Mouse (Mus musculus) heart, postnatal 14 days (tissue): ENCODE measurements at regions not wholly inside any gene's neighbourhood (a gene's known extent, or its start where the extent isn't known, plus 50 kb on each side); places are given as distances from the start of the nearest gene placed in this dataset.

Experiments used
- DNase-seq, 2 experiments: peaks; one replicate each; pipeline ENCODE4 v3.0.0; 2021 to 2022
- intact Hi-C: fragments of 180-260 bp; cut with DNase I; formaldehyde crosslinking; loops from one replicate; pipeline ENCODE4 v1.15.1; 2025

DNA sequence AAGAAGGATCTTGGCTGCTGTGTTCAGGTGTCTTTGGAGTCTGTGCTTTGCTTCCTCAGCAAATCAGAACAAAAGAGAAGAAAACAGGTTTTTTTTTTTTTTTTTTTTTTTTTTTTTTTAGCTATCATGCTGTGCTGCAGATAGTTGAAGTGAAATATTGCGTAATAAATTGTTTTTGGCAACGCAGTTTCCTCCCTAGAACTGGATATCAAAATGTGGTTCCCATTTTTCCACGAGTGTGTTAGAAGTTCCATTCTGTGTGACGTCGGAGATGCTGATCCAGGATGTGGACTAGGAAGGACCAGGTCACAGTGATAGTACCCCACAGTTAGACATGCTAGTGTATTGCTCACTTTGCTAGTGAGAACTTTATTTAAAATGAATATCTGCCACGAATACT, 220.4 kb downstream of the Rassf9 start:
- intact Hi-C loops: loop anchor here (10.0 kb wide), 1 partner anchor 168 kb away; no protein-coding TSS in a partner anchor
- DNase-seq: no peak

DNA sequence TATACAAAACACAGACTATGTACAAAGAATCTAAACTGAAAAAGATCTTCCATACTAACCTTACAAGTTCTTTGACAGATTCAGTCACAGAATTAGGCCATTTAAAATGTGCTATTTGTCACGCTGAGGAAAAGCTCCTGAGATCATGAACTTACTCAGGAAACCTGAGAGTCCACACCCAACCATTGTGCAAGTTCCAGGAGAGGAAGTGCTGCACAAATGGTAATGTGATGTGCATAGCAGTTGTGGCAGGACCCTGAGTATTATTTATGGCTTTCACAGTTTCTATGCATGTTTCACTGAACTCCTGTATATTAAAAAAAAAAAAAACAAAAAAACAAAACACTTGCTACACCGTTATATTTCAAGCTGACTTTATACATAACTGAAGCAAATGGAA, 200.2 kb downstream of the Rassf9 start:
- intact Hi-C loops: no loop called here

DNA sequence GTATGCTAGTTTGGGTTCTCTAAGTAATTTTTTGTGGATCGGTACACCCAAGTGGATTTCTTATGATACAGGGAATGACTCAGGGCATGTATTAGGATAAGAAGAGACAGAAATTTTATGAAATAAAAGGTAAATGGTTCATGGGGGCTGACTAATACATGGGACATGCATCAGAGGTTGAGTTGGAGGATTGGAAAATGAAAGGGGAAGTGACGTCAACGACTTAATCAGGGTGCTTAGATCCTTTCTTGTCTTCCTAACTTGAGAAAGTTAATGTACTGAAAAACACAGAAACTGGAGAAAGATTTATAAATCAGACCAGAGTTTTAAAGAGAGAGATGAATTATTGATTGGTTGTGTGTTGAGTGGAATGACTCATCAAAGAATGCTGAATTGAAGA, 193.8 kb downstream of the Rassf9 start:
- intact Hi-C loops: no loop called here

More for the DNA sequence above, 200.2 kb downstream of the Rassf9 start:
- DNase-seq: no peak

DNA sequence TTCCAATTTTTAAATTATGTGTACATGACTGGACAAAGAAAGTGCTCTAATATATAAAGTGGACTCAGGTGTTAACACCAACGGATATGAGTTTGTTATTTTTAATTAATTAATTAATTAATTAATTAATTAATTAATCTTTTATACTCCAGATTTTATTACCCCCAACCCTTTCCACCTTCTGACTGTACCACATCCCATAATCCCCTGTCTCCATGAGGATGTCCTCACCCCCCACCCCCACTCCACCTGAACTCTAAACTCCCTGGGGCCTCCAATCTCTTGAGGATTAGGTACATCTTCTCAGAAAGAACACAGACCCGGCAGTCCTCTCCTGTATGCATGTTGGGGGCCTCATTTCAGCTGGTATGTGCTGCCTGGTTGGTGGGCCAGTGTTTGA, 182.8 kb downstream of the Rassf9 start:
- no peak for DNase-seq
- intact Hi-C loops: no loop called here

More for the DNA sequence above, 193.8 kb downstream of the Rassf9 start:
- no peak for DNase-seq

DNA sequence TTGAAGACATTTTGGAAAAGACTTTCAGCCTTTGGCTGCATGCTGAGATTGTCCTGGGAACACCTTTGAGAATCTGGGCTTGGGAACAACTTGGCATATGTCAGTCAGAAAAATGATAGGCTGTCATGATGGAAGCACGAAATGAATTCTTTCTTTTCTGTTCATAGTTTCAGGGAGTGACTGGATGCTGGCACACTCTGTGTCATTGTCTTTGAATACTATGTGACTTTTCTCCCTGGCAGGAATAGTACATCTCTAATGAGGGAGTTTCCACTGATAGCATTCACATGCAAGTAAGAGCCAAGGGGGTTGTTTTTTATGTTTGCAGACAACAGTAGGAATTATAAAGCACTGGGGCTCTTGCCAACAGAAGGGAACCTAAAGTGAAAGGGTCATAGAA, 177.9 kb downstream of the Rassf9 start:
- no peak for DNase-seq
- intact Hi-C loops: no loop called here

DNA sequence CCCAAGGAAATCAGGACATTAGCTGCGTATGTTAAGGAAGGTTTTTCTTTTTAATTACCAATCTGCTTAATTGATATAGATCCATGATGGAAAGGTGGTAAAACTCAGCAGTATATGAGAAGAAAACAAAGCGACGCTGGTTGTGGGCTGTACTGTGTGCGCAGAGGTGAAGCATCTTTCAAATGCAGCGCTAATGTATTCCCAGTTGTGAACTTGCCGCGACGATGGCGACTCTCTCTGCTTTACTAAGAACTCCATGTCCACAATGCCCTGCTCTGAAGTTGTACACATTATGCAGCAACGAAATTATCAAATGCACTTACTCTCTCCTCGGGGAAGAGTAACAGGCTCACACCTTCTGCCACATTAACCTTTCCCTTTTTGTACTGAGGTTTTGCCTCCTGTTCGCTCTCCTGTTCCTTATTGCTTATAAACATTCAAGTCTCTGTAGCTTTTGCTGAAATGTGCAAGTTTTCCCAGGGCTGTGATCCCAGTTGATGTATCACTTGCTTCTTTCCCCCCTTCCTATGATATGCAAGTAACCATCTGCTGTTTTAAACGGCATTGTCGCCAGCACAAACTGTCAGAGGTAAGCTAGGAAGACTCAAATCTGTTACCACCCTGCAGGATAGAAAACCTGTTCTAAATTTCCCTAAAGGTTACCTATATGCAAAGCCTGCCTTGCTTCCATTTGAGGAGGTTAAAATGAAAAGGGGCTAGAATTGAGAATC, 174.8 kb downstream of the Rassf9 start:
- DNase-seq: no peak
- intact Hi-C loops: no loop called here

DNA sequence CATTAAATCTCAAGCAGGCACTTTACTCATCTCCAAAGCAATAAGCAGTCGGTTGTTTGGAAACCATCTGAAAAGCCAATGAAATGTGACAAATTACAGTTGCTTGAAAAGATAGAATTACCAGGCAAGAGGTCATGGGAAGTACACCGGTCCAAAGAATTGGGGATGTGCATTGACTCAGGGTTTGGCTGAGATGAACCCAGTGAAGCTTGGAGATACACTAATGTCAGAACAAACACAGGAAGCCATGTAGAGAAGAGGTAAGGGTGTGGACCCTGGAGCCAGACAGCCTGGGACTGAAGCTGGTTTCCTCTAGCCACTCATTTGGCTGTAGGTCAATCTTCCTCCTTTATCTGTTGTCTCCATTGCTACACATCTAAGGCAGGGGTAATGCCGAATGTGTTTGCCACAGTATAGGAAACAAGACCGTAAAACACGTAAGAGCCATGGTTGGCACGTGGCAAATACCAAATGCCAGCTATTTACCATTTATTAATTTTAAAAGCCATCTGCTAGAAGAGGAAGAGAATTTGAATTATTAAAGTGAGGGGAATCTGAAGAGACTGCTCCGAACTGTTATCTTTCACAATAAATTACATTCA, 173.9 kb downstream of the Rassf9 start:
- DNase-seq: peak in 1 of 2 experiments; percentile 12
- intact Hi-C loops: no loop called here

DNA sequence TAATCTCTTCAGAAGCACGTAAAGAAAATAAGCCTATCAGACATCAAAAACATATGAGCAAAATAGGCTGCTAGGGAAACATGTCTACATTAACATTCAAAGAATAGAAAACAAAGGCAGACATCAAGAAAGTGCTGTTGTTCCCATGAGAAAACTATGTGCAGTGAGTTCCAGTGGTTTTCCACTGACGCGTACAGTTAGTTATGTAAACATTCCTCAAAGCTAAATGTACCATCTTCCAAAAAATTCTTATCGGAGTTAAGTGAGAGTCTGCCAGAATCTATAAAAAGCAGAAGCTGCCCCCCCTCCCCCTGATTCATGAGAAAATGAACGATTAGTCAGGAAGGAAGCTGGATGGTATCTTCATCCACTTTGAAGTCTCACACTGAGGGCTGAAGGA, 155.3 kb downstream of the Rassf9 start:
- intact Hi-C loops: no loop called here
- DNase-seq: no peak

DNA sequence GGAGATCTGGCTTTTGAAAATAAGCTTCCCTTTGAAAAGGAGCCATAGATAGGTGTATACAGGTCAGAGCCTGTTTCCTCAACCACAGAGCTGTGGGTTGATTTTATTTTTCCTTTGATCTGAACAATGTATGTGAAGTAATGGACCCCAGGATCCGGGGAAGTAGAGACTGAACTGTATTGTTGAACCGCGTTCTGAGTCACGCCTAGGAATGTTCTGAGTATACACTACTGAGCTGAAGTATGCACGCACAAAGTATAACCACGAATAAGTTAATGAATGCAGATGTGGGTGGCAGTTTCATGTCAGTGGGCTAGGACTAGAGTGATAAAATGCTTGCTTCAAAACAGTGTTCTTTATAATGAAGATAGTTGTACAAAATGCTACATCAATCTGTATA, 147.7 kb downstream of the Rassf9 start:
- no peak for DNase-seq
- intact Hi-C loops: no loop called here

DNA sequence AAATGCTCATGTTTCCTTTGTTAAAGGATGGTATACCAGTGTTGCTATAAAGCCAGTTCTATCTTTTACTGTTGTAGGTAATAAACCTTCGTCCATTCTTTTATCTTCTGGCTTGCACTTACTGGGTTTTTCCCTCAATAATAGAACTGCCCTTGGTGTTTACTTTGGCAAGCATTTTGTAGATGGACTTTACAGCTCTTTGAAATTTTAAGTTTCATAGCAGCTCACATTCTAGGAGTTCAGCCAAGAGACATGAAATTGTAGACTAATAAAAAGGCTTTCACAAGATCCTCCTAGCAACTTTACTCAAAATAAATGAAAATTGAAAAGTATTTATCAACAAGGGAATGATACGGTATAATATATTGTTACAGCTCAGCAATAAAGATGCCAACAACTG, 124.5 kb downstream of the Rassf9 start:
- intact Hi-C loops: no loop called here
- no peak for DNase-seq

DNA sequence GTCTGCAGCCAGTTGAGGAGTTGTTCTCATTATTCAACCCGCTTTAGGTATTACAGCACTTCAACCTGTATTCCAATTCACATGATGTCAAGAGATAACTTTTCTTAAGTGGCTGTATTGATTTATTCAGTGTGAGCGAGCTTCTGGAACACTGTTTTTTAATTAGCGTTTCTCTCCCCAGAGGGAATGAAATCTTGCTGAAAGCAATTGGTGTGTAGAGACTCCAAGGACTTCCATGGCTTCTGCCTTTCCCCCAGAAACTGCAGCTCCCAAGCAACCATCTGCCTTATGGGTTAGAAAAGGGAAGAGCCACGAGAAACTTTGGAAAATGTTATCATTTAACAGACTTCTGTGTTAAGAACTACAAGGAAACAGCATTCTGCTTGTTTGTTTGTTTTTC, 121.4 kb downstream of the Rassf9 start:
- no peak for DNase-seq
- intact Hi-C loops: no loop called here

DNA sequence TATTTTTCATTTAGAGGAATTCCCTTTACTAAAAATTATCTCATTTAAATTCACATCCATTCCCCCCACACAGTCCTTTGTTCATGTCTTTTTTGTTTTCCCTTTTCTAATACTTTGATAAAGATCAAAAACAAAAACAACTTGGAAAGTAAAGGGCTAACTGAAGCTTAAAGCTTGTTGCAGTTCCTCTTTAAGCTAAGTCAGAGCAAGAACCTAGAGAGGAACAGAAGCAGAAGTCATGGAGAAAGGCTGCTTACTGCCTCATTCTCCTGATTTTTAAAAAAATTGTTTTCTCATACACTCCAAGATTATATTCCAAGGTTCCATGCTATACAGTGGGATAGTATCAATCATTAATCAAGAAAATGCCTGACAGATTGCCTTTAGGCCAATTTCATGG, 116.6 kb downstream of the Rassf9 start:
- DNase-seq: no peak
- intact Hi-C loops: no loop called here

DNA sequence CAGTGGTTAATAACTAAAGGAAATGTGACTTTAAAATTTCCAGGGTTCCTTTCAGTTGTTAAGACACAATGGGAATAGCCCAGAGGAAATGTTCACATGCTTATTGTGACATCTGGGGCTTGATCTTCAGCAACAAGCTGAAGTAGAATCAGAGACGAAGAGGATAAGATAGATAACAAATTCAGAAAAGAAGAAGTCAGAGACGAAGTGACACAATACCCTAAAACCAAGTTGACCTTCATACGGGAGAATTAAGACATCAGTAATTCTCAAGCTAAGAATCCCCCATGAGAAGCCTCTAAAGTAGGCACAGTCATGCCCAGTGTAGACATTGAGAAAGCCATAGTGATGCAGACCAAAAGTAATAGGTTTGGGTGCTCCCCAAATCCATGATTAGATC, 111.9 kb downstream of the Rassf9 start:
- intact Hi-C loops: no loop called here
- no peak for DNase-seq

DNA sequence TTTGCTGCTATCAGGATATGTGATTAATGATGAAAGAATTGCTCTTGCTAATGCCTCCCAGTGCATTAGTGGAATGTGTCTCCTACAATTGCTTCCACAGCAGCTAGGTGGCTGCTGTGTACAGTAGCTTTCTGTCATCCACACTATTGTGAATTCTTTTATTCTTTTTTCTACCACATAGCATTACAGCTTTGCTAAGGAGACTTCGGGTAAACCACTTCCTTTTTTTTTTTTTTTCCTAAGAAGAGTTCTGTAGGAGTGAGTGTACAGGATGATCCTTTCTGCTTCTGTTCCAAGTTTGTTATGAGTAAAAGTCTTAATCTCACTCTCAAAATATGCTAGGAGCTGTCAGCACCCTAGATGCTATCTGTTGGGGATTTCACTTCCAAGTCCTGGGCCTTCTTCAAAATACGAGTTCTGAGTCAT, 110.6 kb downstream of the Rassf9 start:
- DNase-seq: no peak
- intact Hi-C loops: no loop called here

DNA sequence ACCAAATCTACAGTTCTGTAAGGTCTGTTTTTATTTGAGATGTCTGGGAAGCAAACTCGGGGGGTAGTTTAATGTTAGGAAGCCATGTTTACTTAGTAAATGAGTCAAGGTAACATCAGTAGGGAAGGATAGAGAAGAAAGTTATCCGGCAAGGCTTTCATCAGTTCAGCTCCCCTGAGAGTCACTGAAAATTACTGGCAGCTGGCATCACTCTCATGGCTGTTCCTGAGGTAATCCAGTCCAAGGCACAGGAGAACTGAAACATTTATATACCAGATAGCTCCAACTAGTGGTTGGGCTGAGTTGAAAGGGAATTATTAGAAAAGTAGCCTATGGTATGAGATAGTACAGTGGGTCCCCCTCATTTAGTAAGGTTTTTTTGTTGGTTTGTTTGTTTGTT, 106.7 kb downstream of the Rassf9 start:
- intact Hi-C loops: no loop called here
- no peak for DNase-seq

DNA sequence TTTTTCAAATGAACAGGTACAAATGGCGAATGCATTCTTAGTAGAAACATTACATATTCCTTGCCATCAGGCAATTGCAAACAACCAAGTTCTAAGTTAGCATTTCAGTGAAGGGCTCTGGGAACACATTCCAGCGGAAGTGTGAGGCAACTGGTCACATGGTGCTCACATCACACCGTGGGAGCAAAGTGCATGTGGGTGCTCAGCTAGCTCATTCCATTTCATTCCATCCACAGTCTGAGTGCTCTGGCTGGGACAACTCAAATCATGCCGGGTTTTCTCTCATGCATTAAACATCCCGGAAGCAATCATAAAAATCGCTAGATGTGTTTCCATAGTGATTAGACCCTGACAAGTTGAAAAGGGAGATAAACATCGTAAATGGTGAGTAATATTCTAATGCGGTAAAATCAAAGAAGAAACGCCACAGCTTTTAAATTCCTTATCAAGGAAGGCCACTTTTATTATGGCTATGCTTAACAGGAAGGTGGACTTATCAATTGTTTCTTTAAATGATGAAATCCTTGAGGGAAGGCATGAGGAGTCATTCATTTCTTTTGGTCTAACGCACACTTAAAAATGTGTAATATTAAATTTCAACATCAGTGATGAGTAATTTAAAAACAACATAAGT, 104.1 kb downstream of the Rassf9 start:
- DNase-seq: no peak
- intact Hi-C loops: no loop called here
